Mouse (Mus musculus): ENCODE data around the gene P4htm.

Gene P4htm

DNA sequence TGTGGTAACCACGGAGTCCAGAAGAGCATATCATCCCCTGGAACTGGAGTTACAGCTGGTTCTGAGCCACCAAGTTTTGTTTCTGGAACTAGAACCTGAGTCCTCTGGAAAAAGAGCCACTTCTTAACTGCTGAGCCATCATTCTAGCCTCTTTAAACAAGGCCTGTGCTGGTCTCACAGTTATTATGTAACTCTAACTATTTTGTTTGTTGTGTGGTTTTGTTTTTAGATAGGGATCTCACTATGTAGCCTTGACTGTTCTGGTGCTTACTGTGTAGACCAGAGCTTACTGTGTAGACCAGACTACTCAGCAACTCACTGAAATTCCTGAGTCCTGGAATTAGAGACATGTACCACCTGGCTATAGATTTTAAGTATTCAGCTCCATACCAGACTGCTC, 50.6 kb downstream of the P4htm start:
- no peak for DNase-seq (ENCODE audit: low spot score in 2 of 2)

DNA sequence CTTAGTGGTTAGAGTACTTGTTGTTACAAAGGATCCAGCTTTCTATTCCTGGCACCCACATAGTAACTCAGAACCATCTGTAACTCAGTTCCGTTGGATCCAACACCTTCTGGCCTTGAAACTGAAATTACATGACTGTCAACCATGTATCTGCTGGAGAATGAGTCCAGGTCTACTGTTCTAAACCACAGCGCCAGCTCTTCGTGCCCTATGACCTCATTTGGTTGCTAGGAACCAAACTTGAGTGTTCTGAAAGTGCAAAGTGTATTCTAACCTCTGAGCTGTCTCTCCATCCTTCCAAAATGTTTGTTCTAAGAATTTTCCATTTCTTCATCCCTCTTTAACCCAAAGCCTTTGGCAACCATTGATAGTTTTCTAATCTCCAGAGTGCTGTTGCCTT, 51.5 kb downstream of the P4htm start:
- DNase-seq (ENCODE audit: low spot score in 2 of 2), result no peak

DNA sequence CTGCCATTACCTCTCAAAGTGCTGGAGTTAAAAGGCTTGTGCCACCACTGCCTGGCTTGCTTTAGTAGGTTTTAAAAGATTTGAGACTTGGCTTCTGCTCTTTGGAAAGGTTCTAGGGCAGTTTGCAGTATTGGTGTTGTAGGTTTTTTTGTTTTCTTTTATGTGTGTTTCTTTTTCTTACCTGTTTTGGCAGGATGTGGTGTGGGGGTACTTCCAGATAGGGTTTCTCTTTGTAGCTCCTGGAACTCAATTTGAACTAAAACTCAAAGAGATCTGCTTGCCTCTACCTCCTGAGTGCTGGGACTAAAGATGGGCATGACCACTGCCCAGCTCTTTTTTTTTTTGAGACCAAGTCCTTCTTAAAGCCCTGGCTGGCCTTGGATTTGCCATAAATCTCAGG, 56.6 kb downstream of the P4htm start:
- DNase-seq (ENCODE audit: low spot score in 2 of 2), result no peak

DNA sequence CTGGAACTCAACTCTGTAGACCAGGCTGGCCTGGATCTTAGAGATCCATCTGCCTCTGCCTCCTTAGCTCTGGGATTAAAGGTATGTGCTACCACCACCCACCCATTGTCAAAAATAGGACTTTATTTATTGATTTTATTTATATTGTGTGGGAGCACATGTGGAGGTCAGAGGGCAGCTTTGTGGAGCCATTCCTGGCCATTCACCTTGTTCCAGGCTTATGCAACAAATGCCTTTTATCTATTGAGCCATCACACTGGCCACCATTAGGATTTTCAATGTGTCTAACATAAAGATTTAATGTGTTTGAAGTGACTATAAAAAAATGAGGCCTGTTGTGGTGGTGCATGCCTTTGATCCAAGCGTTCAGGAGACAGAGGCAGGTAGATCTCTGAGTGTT, 66.0 kb downstream of the P4htm start:
- DNase-seq (ENCODE audit: low spot score in 2 of 2), result no peak

- no peak for DNase-seq (ENCODE audit: low spot score in 2 of 2)
These were observed 66.5 kb downstream of the P4htm start for GRCm38 (mm10) chr9:108530954-108531353.
